Mouse (Mus musculus) natural killer cell, adult 2 months (primary cell): ENCODE results near the gene Myocos.
"Not testable (repeated sequence)": the region's sequence is repeated elsewhere in the genome, so short reads cannot be mapped to it uniquely, and the experiment has no call there.

Experiments
- DNase-seq, 2 experiments: peaks; one replicate each; pipeline ENCODE4 v3.0.0; 2022; ENCODE audit warnings: low spot score in 2 of 2

The Myocos gene

GRCm38 (mm10) chr1:162658119-162658518, at the start of gene Myocos:
TSS of gene Myocos (minus strand) at chr1:162658219.
- DNase-seq: no peak

GRCm38 (mm10) chr1:162700389-162701066, 42.5 kb upstream of the Myocos start:
- no peak for DNase-seq

GRCm38 (mm10) chr1:162697866-162698265, 39.8 kb upstream of the Myocos start:
- no peak for DNase-seq

DNA sequence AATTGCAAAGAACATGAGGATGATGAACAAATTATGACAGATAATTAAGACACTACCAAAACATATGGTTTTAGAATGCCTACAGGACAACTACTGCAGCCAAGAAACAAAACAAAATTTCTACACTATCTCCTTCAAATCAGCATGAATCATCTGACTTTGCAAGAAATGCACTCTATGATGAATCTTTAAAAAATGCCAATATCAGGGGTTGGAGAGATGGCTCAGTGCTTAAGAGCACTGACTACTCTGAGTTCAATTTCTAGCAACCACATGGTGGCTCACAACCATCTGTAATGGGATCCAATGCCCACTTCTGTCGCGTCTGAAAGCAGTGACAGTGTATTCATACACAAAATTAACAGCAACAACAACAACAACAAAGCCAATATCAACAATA, 35.7 kb upstream of the Myocos start:
- DNase-seq: no peak

GRCm38 (mm10) chr1:162665486-162666174, 7.6 kb upstream of the Myocos start:
- DNase-seq: no peak

GRCm38 (mm10) chr1:162664826-162665475, 6.9 kb upstream of the Myocos start:
- peak; percentile 34 to 52 for DNase-seq

DNA sequence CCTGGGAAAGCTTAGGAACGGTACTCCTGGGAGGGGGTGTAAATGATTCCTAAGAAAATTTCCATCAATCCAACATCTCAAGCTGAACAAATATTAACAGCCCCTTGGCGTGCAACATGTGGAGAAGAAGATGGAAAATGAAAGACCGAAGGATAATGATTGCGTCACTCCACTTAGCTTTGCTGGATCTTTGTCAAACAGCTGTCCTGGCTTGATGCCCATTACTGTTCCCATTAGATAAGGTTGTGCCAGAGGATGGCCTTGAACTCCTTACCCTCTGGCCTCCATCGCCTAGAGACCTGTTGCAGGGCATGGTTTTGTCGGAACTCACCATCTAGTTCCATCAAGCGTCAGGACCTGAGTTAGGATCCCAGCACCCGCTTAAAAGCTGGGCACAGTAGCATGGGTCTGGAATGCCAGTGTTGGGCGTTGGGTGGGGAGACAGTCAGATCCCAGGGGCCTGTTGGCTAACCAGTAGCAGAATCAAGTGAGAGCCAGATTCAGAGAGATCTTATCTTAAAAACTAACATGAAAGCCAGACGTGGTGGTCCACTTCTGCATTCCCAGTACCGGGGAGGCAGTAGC, 2.3 kb upstream of the Myocos start:
- DNase-seq: no peak

DNA sequence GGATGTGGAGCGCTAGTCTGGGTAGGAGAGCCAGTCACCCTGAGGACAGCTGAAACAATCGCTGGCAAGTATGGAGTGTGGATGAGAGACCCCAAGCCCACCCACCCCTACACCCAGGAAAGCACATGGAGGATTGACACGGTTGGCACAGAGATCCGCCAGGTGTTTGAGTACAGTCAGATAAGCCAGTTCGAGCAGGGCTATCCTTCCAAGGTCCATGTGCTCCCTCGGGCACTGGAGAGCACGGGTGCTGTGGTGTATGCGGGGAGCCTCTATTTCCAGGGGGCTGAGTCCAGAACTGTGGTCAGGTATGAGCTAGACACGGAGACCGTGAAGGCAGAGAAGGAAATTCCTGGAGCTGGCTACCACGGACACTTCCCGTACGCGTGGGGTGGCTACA, 9.6 kb downstream of the Myocos start:
- no peak for DNase-seq

DNA sequence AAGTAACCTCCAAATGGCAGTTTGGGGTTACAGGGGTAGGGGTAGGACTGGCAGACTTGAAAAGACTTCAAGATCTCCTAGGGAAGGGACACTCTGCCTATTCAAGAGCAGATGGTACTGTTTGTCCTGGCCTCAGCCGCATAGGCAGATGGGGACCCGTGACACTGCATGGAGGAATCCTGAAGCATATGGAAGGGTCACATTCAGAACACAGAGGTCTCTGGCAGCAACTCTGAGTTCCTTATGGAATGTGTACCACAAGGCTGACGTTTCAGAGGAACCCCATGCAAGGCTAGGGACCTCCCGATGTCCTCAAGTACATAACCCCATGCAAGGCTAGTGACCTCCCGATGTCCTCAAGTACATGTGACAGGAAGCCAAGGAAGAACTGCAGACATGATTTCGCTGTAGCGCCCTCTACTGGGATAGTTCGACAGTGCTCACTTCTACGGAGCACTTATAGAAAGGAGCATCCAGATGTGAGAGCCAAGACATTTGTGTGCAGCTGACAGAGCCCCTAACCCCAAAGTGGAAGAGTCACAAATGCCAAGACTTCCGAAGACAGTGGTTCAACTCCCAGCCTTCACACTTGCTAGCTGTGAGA, 11.8 kb downstream of the Myocos start:
- no peak for DNase-seq

GRCm38 (mm10) chr1:162643752-162644151, 14.3 kb downstream of the Myocos start:
- DNase-seq: no peak

DNA sequence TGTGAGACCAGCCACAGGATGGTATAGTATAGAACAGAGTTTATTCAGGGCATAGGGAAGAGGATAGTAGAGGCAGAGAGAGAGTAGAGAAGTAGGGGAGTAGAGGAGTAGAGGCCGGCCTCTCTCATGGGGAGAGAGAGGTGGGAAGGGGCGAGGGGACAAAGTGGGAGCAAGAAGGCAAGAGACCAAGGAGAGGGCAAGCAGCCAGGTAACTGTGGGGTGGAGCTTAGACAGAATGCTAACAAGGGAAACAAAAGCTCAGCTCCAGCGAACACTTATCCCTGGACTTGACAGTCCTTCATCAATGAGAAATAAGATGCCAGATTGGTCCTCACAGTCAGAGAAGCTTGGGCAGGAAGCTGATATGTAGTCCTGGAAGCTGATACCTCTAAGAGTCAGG, 15.4 kb downstream of the Myocos start:
- DNase-seq: no peak

- DNase-seq: no peak
Measured at GRCm38 (mm10) chr1:162639861-162640260, 18.2 kb downstream of the Myocos start.

- no peak for DNase-seq
Measured at GRCm38 (mm10) chr1:162639051-162639750, 18.8 kb downstream of the Myocos start, which contains the start of gene Myoc. TSS of gene Myoc (plus strand) at chr1:162639155.

GRCm38 (mm10) chr1:162638535-162638934, 19.5 kb downstream of the Myocos start:
- DNase-seq: no peak

GRCm38 (mm10) chr1:162636516-162636915, 21.5 kb downstream of the Myocos start:
- DNase-seq: no peak

DNA sequence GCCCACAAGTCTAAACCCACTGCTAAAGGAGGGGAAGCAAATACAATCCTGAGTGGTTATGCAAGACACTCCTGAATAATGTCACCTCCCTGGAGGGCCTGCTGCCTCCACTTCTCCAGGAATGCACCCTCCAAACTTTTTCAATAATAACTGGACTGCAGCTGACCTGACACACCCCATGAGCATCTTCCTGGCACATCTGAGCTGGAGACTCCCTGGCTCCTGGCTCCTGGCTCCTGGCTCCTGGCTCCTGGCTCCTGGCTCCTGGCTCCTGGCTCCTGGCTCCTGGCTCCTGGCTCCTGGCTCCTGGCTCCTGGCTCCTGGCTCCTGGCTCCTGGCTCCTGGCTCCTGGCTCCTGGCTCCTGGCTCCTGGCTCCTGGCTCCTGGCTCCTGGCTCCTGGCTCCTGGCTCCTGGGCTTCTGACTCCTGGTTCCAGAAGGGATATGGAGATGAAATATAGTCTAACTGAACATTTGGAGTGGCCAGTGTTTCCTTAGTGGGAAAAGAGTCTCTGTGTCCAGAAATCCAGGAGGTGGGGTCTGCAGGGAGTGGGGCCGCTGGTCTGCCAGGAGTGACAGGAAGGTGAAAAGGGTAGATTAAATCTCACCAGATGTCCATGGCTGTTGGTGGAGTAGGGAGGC, 22.6 kb downstream of the Myocos start:
- DNase-seq: not testable (repeated sequence)

DNA sequence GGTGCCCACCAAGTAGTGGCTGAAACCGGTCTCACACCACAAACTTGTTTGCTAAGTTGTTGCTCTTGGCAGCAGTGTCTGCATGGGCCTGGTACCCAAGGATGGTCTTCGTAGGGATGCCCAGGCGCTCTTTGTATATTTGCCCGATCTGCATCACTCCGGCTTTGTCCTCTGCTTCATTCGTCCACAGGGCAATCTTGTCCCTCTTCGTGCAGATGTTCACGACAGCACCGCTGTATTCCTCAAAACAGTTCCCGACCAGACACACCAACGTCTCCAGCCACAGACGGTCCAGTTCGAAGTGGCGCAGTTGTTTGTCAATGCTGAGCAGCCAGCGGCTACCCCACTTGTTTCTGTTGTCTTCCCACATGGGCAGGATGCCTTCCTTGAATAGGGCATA, 29.7 kb downstream of the Myocos start:
- not testable (repeated sequence) for DNase-seq

DNA sequence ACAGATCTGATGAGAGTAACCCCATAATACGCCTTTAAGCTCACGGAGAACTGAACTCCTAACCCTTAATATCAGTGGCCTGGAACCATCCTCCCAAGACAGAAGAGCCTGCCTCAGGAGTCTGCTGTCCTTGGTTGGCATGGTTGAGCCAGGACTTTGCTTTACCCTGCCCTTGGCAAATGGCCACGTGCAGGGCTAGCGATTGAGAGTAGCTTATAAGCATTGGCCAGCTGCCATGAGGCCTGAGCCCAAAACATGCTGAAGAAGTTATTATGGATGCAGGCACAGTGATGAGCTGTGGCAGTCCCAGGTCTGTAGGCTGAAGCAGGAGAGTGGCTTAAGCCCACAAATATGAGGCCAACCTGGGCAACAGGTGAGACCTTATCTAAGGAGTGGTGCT, 30.2 kb downstream of the Myocos start:
- not testable (repeated sequence) for DNase-seq

DNA sequence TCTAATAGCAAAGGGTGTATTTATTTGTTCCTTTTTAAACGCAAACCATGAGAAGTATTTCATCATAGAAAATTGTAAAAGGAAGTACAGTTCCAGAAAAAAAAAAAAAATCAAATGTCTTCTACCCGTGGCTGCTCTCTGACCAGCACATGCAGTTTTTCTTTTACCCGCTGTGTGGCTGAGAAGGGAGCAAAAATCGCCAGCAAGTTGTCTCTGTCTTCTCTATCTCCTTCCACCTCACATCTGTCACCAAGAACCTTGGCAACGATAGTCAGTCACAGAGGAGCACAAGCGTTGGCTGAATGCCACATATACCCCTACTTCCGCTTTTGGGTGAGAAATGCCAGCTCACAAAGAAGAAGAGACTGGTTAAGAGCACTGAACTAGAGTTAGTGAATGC, 32.8 kb downstream of the Myocos start:
- DNase-seq: peak; percentile 21 to 39

- DNase-seq: no peak
Measured at GRCm38 (mm10) chr1:162623895-162624294, 34.1 kb downstream of the Myocos start.

DNA sequence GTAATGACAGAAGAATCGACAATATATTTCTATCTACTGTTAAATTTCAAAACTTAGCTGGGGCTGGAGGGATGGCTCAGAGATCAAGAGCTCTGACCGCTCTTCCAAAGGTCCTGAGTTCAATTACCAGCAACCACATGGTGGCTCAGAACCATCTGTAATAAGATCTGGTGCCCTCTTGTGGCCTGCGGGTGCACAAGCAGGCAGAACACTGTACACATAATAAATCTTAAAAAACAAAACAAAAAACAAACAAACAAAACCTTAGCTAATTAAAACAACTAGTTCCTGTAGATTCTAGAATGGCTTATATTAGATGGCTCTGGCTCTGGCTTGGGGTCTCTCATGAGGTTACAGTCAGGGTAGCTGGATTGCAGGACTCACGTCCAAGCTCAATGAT, 37.5 kb downstream of the Myocos start:
- no peak for DNase-seq
